Mouse (Mus musculus) lung, postnatal 4 days (tissue): ENCODE results near the gene Mief1.

Source experiments
- DNase-seq, 2 experiments: peaks; one replicate each; pipeline ENCODE4 v3.0.0; 2021

The Mief1 gene

DNA sequence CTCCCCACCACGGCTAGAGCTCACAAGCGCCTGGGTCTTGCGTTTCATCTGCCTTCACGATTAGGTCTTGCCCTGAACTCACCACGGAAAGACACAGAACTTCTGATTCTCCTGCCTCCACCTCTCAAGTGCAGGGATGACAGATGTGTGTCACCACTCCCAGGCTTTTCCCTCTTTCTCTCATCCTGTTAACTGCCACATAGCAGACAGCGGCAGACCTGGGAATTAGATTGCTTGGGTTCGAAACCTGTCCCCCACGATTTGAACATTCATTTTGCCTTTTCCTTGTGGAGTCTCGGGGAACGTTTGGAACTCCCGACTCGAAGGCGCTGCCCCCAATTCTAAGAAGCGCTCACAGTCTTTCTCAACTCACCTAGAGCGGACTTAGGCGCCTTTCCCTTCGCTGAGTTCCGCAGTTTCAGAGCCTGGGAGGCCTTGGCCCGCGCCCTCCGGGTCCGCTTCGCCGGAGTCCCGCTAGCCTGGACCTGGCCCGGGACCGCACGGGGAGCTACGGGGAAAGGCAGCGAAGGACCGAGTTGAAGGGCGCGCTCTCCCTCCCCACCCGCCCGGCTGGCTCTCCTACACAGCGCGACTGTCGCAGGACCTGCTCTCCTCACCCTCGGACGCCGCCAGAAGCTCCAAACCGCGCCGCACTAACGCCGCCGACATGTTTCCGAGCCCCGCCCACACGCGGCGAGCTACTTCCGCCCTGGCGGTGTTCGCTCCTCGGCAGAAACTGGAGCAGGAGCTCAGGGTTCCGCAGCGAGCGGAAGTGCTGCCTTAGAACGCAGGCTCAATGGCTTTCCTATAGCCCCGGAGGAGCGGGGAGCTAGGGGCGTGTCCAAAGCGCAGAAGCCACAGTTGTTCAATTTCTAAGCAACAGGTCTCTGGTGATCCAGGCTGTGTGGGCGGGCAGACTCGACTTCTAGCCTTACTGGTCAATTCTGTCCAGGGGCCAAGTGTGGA lies 30.1 kb downstream of the Mief1 start, which contains the start of gene Rps19bp1:
TSS of gene Rps19bp1 (minus strand) at position 706 of the 966 bp plus-strand sequence.
- DNase-seq, result peak; percentile 93 to 94

DNA sequence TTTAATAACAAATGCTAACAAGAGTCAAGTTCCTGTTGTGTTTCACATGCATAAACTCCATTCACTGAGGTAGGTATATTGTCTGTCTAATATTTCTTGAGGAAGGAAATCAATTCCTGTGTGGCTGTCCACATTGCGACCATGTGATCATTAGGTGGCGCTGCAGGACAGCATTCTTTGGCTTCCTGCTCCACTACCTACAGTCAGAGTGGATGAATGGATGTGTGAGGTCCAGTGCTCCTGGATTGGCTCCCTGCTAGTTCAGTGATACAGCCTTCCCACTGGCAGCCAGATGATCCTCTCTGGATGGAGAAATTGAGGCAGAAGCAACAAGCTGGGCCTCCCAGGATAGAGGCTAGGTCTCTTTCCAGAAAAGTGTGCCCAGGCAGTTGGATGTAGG lies 32.5 kb downstream of the Mief1 start:
- peak; percentile 64 to 80 for DNase-seq

DNA sequence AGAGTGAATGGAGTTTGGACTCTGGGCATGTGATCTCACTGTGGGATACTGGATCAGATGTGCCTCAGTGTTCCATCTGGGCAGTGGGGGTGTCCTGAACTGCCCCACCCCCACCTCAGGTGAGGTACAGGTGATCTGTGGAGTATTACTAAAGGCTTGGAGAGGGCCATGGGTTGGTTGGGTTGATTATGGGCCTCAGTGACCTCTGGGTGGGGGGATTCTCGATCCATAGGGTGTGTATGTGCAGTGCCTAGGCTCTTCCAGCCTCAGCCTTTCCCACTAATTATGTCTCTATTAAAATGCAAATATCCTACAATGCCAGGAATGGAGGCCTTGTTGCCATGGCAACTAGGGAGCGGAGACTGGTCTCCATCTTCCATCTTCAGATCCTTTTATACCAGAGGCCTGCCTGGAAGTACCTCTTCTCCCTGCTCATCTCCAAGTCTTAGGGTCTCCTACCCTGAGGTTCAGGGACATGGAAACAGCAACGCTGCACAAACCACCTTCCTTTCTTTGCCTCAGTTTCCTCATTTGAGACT lies 38.1 kb downstream of the Mief1 start:
- no peak for DNase-seq

DNA sequence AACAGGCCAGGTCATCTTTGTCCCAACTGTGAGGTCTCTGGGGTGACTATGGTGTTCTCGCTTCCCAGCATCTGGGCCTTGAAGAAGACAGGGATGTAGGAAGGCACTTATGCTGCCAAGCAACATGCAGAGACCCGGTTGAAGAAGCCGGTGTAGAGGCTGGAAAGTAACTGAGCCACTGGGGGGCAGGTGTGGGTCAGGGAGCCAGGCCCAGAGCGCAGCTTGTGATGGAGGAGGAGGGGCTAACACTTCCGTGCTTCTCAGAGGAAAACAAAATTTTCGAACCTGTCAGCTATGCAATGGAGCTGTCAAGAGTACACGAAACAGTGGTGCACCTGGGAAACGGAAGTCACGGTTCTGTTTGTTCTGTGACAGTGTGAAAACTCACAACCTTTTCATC lies 43.3 kb downstream of the Mief1 start:
- DNase-seq, result no peak

DNA sequence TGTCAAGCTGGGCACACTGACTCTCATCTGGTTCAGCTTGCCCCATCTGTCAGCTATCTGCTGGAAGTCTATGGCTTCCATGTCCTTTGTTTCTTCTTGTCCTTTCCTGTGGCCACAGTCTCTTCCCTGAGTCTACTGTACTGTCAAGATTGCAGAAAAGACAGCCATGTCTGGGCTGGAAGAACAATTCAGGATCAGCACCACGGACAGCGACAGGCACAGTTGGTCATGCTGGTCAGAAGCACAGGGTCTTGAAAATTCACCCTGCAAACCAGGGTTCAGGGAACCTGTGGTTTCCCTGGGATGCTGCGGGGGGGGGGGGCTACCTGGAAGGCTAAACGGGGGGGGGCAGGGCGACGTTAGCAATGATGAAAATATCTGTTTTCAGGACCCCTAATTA lies 43.8 kb downstream of the Mief1 start:
- DNase-seq, result peak; percentile 58 to 71

DNA sequence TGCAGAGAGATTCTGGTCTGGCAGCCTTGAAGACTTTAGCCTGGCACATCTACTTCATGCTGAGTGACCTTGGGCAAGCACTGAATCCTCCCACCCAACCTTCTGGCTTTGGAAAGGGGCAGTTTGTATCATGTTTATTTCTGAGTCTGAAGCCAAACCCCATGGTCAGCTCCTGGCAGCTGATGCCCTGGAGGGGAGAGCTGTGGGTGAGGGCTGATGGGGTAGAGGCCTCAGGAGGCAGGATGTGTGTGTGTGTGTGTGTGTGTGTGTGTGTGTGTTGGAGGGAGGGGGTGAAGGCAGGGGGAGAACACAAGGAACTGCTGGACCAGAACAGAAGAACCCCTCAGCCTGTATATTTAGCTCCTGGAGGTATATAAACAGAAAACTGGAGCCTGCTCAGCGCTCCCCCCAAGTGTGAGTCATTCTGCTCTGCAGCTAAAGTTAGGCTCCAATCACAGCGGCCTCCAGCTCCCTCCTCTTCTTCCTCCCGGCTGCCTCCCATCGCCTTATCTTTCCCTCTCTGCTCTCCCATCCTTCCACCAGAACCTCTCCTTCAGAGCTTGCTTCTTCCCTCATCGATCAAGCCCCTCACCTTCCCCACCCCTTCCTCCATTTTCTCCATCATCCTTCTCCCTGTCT lies 44.4 kb downstream of the Mief1 start:
- no peak for DNase-seq

DNA sequence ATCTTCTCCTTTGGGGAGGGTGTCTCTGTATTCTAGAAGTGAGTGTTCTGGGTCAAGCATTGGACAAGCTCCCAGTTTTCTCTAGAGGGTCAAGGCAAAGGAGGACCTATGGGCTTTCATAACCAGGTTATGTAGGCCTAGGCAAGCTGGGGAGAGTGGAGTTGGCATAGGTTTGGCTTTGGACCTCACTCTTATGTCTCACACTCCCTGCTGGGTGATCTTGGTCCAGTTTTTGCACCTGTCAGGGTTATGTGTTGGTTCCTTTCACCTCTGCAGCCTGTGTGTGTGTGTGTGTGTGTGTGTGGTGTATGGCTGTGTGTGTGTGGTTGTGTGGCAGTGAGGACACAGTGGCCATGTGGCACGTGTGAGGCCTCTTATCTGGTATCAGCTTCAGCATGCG lies 45.2 kb downstream of the Mief1 start:
- DNase-seq, result no peak

DNA sequence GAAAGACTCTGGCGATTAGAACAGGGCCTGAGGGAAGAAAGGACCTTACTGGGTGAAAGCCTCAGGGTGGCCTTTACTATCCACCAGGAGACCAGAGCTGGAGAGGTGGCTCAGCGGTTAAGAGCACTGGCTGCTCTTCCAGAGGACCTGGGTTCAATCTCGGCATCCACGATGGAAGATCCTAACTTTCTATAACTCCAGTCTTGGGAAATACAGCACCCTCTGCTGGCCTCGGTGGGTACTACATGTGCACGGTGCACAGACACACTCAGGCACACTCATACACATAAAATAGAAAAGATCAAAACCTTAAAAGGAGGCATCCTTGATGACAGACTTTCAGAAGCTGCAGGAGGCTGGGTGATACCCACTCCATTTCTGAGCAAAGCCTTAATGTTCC lies 46.8 kb downstream of the Mief1 start:
- DNase-seq, result no peak

DNA sequence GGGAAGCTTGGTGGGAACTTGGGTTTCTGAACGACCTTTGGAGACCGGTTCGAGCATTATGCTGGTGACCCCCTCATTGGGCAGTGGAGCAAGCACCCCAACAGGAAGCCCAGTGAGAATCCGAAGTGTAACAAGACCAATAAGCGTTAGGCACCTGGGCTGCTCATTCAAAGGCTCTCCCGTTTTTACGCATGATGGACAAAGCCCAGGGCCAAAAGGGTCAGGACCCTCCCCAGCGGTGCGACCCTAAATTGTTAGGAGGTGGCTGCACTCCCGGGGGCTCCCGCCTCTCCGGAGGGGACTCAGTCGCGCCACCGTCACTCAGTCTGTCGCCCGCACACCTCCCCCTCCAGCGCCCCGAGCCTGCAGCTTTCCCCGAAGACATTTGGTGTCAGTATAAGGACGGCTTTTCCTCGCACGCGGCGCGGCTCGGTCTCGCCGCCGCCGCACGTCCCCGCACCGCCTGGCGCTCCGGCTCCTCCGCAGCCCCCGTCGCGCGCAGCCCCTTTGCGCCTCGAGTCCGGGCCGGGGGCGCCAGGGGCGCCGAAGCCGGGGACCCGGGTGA lies 53.1 kb downstream of the Mief1 start, which contains the start of gene Cacna1i:
TSS of gene Cacna1i (plus strand) at position 388 of the 565 bp plus-strand sequence.
- DNase-seq, result no peak

DNA sequence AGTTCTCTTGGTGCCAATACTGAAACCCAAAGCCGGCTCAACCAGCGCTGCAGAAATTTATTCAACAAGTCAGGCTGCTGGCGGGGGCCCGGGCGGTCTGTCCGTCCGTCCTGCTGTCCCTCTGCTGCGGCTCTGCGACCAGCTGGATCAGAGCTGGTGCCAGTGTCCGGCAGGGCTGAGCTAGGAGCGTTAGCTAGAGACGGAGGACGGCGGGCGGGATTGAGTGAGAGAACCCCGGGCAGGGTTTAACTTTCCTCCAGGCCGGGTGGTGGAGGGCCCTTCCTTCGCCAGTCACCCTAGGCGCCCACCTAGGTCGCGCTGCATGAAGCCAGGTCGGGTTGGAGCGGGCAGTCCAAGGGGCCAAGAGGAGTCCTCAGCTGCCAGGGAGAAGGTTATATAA lies 54.2 kb downstream of the Mief1 start:
- DNase-seq, result no peak

DNA sequence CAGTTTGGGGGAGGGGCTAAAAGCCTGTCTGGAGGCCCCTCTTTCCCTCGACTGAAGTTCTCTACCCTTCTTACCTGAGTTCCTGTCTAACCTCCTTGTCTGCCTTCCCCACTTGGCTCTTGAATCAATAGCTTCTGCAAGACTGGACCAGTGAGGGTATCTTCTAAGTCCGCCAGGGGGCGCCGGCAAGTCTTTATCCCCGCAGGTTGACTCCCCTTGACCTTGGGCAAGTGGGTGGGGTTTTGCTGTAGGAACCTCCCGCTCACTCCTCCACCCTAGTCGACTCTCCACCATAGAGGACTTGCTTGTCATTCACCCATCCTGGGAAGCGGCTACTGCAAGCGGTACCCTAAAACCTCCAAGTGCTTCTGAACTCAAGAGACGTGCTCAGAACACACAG lies 55.6 kb downstream of the Mief1 start:
- DNase-seq, result peak; percentile 60 to 76

DNA sequence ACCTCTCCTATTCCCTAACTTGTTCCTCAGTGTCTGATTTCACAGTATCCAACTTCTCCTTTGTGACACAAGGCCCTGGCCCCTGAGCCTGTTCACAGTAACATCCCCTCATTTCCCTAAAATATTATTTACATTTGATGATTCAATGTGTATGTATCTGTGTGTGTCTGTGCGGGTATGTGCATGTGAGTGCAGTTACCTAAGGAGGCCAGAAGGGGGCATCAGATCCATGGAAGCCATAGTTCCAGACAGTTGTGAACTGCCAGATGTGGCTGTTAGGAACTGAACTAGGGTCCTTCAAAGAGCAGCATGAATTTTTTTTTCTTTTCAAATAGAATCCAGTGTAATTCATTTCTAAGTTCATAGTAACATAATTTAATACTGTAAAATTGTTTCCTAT lies 63.3 kb downstream of the Mief1 start:
- no peak for DNase-seq
